Mouse (Mus musculus): ENCODE measurements around the gene Cox8c. TPM values are rescaled to one million over a fixed set of nuclear protein-coding genes. Genes with fewer than 3 reads are reported as not detected.

Gene Cox8c
- polyA plus RNA-seq, 1 experiment = not detected

DNA sequence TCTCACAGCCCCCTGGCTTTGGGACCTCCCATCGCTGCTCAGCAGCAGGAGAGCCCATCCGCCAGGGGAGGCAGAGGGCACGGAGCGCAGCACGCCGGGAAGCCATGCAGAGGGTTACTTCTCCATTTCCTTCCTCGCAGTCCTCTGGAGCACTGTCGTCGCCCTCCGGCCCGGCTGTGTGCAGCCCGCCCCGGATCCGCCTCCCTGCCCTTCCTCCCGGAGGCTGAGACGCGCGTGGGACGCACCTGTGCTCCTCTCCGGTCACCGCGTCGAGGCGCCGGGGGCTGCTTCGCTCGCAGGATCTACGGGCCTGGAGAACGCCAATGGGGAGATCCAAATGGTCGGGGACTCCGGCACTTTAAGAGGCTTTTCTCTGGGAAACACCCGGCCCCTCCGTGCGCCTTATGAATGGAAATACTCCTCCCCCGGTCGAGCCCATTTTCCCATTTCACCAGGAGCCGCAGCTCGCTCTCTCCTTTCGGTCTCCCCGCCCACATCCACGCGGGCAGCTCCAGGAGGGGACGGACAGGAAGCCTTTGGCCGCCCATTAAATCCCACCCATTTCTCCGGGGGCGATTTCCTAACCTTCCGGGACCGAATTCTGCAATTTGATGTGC lies 49.8 kb downstream of the Cox8c start, which contains the start of gene Unc79:
Gene Unc79 (plus strand): TSS at position 82 of the 617 bp plus-strand sequence.
- Histone ChIP-seq H3K4me1 (ENCODE audit: control insufficient read depth, insufficient read depth, low read length) (peaks cover 2% of the 10 kb centered on the region; the same call in 1 of the 2 replicates), H3K4me3 (ENCODE audit: insufficient read depth, low read depth, low read length) (peak within 1 kb of the TSS; percentile 86), H3K27ac (ENCODE audit: insufficient read depth, low read depth, low read length) (peak within 1 kb of the TSS; percentile 96)
- under 1% methylated on average over 48 of the region's 48 CpGs for WGBS
- TF ChIP-seq CTCF (IDR thresholded peaks at IDR 0.05; ENCODE audit: insufficient read depth, low read depth, low read length) (0 out of 2 replicates have a peak, but pooled peaks have one; percentile 17), POLR2A (IDR thresholded peaks at IDR 0.05; ENCODE audit: insufficient read depth, low read depth, low read length) (peak; percentile 34)

DNA sequence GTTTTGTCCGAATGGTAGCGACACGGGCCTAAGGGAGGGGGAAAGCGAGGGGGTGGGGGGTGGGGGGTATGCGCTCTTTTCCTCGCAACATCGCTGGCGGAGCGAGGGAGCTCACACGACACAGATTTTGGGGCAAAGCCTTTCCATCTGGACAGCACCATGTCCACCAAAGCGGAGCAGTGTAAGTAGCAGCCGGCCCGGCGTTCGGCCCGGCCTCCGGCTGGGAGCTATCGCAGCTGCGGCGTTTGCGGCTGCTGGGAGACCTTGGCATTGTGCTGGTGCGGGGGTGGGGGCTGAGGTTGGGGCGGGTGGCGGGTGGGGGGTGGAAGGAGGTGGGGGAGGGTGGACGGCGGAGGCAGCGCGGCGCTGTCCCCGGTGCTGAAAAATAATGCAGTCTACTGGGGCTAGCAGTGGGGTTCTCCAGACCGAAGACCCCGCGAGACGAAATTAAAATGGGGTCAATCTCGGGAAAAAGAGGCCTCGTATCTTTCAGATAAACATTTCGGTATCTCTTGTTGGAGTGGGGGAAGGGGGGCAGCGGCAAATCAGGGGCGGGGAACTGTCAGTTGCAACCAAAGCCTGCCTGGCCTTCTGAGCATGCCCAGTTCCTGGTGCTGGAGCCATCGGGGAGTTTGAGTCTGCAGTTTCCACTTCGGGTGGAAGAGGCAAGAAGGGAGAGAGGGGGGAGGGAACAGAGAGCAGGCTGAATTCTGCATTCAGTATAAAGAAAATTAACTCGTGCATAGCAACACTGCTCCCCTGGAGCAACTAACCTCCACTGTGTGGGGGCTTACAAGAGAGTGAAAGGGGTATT lies 50.5 kb downstream of the Cox8c start:
- under 1% methylated on average over 41 of the region's 42 CpGs for WGBS
- TF ChIP-seq CTCF (IDR thresholded peaks at IDR 0.05; ENCODE audit: insufficient read depth, low read depth, low read length) (no peak), POLR2A (IDR thresholded peaks at IDR 0.05; ENCODE audit: insufficient read depth, low read depth, low read length) (no peak; the same call in 1 of the 2 replicates)

More for the DNA sequence above, 50.5 kb downstream of the Cox8c start:
- Histone ChIP-seq H3K4me3 (ENCODE audit: insufficient read depth, low read depth, low read length) (peak overlapping the region; percentile 86), H3K4me1 (ENCODE audit: control insufficient read depth, insufficient read depth, low read length) (peaks cover 2% of the 10 kb centered on the region; the same call in 1 of the 2 replicates), H3K27ac (ENCODE audit: insufficient read depth, low read depth, low read length) (peak overlapping the region; percentile 96)

Other genes with a start within 250 kb of the Cox8c start
- not detected in 2 replicates for gene Itpk1, start 194.4 kb upstream of the Cox8c start, polyA plus RNA-seq (2012; ENCODE audit: insufficient read depth, insufficient read length, low replicate concordance, missing spikeins)
- gene Moap1, start 155.7 kb upstream of the Cox8c start, polyA plus RNA-seq (2012; ENCODE audit: insufficient read depth, insufficient read length, low replicate concordance, missing spikeins) = not detected in 2 replicates
- not detected in 2 replicates for gene Tmem251, start 155.6 kb upstream of the Cox8c start, polyA plus RNA-seq (2012; ENCODE audit: insufficient read depth, insufficient read length, low replicate concordance, missing spikeins)
- gene Gm28051, start 141.6 kb upstream of the Cox8c start, polyA plus RNA-seq (2012; ENCODE audit: insufficient read depth, insufficient read length, low replicate concordance, missing spikeins) = not detected in 2 replicates
- gene Gon7, start 141.5 kb upstream of the Cox8c start, polyA plus RNA-seq (2012; ENCODE audit: insufficient read depth, insufficient read length, low replicate concordance, missing spikeins) = not detected in 2 replicates
- not detected in 2 replicates for gene Ubr7, start 141.3 kb upstream of the Cox8c start, polyA plus RNA-seq (2012; ENCODE audit: insufficient read depth, insufficient read length, low replicate concordance, missing spikeins)
- gene Gm20604, start 140.6 kb upstream of the Cox8c start, polyA plus RNA-seq (2012; ENCODE audit: insufficient read depth, insufficient read length, low replicate concordance, missing spikeins) = not detected in 2 replicates
- gene Btbd7, start 20.8 kb upstream of the Cox8c start, polyA plus RNA-seq (2012; ENCODE audit: insufficient read depth, insufficient read length, low replicate concordance, missing spikeins) = not detected in 2 replicates
- not detected in 2 replicates for gene Unc79, start 49.5 kb downstream of the Cox8c start, polyA plus RNA-seq (2012; ENCODE audit: insufficient read depth, insufficient read length, low replicate concordance, missing spikeins)

All from olfactory bulb, adult 2 months (tissue).